Mouse (Mus musculus) hindlimb bud, embryonic 11.5 days (tissue): ENCODE data around the gene Ndufaf7.

Experiments used
- DNase-seq: peaks from one replicate; pipeline ENCODE4 v3.0.0-alpha.2; 2012; ENCODE audit warnings: low read depth, low spot score; ENCODE audit errors: extremely low spot score

Ndufaf7 gene

DNA sequence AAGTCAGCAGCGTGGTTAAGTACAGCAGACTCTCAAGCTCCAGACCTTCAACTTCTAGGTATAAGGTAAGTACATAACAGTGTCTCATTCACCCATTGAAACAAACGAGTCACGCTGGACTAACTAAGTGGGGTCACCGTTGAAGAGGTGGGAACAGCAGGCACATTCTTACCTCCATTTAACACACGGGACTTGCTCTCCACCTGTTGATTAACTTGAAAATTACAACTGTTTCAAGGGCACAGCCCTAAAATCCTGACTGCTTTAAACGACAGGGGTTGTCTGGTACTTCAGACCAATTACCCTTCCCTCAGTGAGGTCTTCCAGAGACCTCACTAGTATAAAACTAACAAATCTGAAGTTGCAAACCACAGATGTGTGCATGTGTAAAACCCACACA lies 22.5 kb downstream of the Ndufaf7 start:
- DNase-seq: no peak

- no peak for DNase-seq
Measured at GRCm38 (mm10) chr17:78964387-78964786, 27.5 kb downstream of the Ndufaf7 start.

DNA sequence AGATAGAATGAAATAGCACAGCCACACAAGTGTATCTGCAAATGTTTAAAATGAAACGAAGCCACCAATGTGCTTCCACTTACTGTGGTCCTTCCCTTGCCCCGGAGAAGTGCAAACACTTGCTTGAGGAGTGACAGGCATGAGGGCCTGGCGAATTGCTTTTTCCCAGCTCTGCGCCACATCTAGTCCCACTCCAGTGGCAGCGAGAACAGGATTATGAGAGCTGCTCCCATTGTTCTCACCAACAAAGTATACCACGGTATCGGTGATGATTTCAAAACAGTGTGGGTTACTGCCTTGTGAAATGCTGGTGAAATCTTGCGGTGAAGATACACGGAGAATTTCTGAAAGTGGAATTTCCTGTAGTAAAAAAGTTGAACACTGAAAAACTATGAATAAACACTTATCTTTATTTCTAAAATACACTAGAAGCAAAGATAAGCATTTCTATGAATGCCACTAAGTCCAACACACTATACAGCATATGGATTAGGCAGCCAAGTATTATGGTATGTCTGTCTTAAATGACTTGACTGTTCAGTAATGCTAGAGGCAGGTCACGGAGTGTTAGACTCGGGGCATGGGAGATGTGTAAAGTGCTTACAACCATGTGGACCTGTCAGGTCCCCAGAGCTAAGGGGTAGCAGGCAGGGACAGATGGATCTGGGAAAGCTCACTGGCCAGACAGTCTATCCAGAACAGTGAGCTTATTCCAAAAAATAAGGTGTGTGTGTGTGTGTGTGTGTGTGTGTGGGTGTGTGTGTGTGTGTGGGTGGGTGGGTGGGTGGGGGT lies 29.4 kb downstream of the Ndufaf7 start:
- DNase-seq: no peak

GRCm38 (mm10) chr17:78968500-78968899 lies 31.6 kb downstream of the Ndufaf7 start:
- DNase-seq: no peak

DNA sequence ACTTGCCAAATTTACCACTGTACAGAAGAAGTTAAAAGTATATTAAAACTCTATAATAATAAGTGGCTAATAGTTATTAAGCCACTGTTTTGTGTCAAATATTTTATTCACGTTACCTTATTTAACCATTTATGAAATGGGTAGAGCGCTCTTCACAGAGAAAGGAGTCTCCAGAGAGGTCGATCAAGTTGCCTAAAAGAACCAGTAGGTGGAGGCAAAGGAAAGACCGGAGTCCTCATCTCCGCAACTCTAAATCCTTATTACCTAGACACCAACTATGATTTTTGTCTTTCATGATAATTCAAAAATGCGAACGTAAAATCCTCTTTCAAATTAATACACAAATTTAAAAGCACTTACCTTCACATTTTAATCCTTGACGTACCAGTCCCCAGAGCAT lies 46.2 kb downstream of the Ndufaf7 start:
- DNase-seq: no peak

DNA sequence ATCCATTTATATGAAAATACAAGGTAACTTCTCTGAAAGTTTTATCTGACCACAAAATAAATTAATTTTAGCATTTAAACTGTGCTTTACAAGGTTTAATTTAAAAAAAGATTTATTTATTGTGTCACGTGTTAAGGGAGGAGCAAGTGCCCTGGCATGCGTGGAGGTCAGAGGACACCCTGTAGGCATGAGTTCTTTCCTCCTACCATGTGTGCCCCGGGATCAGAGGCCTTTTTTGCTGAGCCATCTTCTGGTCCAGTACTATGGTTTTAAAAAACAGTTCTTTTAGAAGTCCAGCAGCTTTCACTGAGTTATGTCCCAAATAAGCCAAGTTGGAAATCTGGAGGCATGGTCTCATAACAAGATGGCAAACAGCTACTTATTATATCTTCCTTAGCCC lies 46.8 kb downstream of the Ndufaf7 start:
- no peak for DNase-seq

DNA sequence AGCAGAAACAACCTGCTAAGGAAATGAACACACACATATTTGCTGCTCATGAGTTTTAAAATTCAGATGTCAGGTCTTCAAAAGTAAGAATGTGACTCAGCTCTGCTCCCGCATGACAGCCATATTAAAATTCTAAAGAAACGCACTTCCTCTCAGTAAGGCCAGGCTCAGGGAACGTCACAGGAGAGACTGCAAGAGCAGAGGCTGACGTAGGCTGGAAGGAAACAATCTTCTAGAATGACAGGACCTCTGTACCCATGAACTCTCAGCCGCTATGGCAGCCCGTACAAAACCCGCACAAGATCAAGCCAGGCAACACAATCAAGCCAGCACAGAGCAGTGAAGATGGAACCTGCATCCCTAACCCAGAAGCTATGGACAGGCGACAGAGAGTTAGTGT lies 52.1 kb downstream of the Ndufaf7 start:
- DNase-seq: no peak

DNA sequence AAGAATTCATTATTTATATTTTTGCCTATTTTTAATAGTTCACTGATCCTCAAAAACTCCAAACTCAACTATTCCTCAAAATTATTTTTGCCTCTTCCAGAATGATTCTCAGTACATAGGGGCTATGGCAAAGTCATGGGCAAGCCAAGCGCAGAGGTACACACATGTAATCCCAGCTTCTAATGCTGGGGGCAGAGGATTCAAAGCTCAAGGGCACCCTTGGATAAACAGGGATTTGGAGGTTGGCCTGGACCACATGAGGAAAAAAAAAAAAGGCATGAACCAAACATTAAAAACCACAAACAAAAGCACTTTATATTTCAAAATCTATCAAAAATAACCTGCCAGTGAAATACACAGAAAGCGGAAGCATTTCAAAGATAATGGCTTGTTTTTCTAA lies 54.6 kb downstream of the Ndufaf7 start:
- DNase-seq: no peak

GRCm38 (mm10) chr17:78992303-78993027 lies 55.5 kb downstream of the Ndufaf7 start:
- no peak for DNase-seq

DNA sequence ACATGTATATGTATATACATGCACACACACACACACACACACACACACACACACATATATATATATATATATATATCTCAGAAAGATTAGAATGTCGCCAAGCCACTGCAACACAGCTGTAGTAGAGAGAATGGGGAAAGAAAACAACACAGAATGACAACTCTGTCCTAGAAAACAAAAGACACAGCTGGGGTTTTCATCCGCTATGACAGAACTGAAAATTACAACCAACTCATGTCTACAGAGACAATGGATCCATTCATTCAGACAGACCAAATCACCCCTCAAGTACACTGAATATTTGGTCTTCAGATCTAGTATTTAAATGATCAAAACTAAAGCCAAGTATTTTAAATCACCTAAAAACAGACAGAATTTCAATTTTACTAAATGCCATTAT lies 56.7 kb downstream of the Ndufaf7 start:
- DNase-seq: no peak

GRCm38 (mm10) chr17:78994382-78994781 lies 57.4 kb downstream of the Ndufaf7 start:
- no peak for DNase-seq

- no peak for DNase-seq
Measured at GRCm38 (mm10) chr17:78994931-78995820, 58.2 kb downstream of the Ndufaf7 start.
